Mouse (Mus musculus): Measurements from ENCODE around the gene Myh10.

Gene Myh10

DNA sequence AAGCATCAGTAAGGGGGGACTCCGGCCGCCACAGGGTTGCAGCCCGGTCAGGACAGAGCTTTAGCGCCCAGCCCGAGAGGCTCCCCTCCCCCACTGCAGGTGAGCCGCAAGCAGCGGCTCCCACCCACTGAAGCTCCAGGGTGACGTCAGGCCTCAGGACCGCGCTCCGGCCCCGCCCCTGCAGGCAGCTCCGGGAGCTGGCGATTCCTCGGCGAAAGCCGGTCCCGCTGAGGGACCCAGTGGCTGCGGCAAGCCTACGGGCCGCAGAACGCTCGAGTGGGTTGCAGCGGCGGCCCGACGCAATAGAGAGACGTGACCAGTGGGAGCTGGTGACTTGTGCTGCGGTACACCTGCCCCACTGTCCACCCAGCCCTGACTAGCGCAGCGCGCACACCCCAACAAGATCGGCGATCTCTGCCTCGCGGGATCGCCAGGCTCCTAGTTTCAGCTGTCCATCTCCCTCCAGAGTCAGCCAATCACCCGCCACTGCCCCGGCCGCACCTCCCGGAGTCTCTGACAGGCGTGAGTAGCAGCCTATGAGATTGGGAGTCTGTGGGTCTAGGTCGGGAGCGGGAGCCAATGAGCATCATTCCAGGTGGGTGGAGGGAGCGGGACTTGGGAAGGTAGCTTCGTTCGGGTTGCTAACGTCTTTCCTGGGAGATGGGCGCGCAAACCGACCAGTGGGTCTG, at the start of gene Myh10:
TSS of gene Myh10 (plus strand) at position 239 of the 689 bp plus-strand sequence.
- in situ Hi-C loops (cut with MboI; ENCODE audit: low sequenced_read_pairs) = no loop called here

DNA sequence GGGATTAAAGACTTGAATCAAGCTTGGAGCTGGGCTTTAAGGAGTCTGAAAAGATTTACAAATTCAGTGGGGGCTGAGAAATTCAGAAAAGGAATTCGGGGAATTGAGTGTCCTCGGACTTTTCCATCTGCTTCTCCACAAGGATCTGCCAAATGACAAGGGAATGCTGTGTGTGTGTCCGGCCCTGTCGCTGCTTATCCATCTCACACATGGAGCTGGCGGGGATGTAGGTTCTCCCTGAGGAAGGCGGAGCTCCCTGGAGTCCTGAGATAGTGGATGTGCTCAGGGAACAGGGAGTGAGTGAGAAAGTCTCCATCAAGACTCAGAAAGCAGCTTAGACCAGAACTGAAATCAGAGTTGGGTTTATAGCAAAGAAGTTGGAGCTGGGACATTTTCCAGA, 46.6 kb upstream of the Myh10 start:
- in situ Hi-C loops (cut with MboI; ENCODE audit: low sequenced_read_pairs) = no loop called here

DNA sequence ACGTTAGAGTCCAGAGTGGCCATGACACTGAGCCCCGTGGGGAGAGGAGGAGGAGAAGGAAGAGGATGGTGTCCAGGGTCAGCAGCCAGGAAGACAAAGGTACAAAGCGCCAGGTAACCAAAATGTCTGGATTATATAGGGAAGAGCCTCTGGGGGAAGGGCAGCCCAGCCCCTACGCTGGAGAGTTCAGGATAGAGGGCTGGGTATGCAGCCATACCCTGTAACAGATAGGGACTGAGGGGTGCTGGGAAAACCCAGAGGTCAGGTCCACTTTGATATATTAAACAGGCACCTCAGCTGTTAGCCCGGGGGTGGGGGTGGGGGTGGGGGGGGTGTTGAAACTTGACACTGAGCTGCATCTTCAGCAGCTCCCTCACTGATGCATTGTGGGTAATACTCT, 43.6 kb upstream of the Myh10 start:
- in situ Hi-C loops (cut with MboI; ENCODE audit: low sequenced_read_pairs) = no loop called here

DNA sequence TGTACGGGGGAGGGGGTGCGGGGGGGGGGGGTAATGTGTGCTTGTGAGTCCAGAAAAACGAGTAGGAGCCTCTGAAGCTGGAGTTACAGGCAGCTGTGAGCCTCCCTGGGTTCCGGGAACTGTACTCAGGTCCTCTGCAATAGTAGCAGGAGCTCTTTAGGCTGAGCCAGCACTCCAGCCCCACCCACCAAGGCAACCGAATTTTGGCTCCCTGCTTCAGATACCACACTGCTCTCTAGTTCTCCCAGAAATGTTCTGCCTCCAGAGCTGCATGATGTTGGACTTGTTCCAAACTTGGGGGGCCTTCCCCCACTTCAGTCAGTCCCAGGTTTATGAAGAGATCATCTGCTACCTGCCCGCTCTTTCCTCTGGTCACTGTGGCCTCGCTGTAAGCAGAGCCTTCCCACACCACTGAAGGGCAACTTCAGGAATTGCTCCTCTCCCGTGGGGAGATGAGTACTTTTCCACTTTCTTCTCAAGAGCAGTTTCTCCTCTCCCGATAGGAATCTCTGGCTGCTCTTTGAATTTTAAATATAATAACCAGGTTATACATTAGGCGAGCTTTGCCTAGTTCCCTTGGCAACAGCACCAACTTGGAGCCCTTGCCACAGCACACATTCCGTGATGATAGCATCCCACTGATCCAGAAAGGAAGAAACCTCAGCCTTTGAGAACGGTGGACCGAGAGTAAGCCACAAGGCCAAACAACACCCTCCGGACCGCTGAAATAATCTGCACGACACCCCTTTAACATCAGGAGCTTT, 42.8 kb upstream of the Myh10 start:
- in situ Hi-C loops (cut with MboI; ENCODE audit: low sequenced_read_pairs) = no loop called here

DNA sequence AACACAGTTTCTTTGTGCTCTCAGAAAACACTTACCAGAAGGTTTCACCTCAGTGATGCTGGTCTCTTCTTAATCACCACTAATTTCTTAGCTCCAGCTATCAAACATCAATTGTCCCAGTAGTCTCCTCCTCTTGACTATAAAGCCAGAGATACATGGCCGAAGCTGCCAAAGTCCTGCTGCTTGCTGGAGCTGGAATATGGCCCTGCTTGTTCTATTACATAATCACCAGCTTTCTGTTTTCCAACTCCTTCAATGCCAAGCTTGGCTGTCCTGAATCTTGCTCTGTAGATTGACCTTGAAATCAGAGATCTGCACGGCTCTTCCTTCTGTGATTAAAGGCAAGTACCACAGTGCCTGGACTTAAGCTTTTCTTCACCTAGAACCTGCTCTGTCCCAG, 39.8 kb upstream of the Myh10 start:
- in situ Hi-C loops (cut with MboI; ENCODE audit: low sequenced_read_pairs) = no loop called here

DNA sequence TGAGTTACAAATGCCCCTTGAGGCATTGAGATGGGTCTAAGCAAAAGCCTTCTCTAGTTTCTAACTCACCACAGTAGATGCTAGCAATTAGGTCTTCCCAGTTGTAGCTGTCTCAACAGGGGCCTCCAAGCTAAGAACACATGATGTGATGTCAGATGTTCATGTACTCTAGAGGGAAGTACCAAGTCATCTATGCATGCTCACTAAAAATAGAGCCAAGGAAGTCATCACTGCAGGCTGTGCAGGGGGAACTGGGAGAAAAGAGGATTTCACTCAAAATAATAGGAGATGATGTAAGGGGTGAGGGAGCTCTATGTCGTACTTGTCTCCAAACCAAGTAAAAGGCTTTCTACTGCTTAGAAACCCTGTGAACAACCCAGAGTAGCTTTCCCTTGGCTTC, 35.8 kb upstream of the Myh10 start:
- in situ Hi-C loops (cut with MboI; ENCODE audit: low sequenced_read_pairs) = no loop called here

DNA sequence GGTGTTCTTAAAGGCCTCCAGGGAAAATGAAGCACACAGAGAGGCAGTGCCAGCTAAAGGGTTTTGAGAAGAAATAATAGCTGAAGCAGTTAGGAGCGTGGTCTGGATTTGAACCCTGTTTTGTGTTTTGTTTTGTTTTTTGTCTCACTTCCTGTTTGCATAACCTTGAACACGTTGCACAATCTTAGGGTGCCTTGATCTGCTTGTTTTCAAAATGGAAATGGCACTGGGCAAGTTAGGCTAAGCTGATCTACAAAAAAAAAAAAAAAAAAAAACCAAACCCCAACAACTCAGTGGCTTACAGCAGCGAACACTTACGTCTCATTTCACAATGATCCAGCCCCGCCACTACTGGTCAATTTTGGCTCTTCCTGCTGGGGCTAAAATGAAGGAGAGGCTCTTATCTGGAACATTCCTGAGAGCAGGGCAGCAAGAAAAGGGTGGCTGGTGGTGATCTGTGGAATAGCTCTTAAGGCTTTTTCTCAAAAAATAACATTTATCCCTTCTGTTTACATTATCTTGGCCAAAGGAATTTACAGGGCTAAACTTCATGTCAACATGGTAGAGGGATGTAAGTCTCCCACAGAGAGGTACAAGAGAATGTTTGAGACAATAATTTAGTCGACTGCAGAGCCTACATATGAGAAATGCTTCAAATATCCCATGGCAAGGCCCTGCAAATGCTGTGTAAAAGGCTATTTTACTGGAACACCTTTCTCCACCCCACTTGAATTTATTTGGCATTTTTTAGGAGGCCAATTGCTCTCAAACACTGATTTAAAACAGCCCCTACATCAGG, 34.3 kb upstream of the Myh10 start:
- in situ Hi-C loops (cut with MboI; ENCODE audit: low sequenced_read_pairs) = no loop called here

DNA sequence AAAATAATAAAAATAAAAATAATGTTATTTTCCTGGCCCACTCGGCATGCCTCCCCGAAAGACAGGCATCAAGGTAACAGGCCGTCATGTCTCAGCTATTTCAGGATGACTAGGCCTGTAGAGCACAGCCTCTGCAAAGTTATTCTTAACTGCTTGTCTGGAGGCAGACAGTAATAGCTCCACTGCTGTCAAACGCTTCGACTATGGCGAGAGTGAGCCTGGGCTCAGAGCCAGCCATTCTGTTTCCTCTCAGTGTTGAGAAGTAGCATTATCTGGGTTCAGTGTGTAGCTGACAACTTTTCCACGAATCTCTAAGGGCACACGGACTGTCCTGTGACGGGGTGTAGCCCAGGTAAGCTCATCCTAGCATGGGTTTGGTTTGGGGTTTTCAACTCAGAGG, 33.5 kb upstream of the Myh10 start:
- in situ Hi-C loops (cut with MboI; ENCODE audit: low sequenced_read_pairs) = no loop called here

DNA sequence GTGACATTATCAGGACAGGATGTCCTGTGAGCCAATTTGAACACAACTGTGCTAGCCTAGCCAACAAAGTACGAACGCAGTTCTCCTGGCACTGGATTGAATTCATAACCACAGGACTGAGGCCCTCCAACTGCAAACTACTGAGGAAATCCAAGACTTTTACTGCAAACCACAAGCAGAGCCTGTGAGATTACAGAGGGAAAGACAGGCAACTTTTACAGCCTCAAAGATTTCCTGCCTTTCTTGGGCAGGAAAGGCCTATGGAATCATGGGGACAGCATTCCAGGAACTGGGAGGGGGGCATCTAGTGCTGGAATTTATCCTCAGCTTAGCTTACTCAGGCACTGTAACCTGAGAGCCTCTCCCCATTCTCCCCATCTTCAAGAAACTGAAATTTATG, 26.0 kb upstream of the Myh10 start:
- in situ Hi-C loops (cut with MboI; ENCODE audit: low sequenced_read_pairs) = no loop called here

DNA sequence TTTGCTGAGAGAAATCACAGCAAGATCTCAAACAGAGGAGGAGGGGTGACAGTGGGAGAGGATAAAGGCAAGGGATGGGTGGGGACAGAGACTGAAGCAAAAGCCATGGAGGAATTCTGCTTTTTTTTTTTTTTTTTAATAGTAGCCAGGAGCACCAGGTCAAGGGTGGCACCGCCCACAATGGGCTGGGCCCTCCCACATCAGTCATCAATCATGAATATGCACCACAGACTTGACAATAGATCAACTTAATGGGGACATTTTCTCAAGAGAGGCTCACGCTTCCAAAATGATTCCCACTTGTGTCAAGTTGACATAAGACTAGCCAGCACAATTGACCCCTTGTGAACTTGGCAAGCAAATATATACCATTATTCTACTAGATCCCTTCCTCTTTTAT, 25.1 kb upstream of the Myh10 start:
- in situ Hi-C loops (cut with MboI; ENCODE audit: low sequenced_read_pairs) = no loop called here

DNA sequence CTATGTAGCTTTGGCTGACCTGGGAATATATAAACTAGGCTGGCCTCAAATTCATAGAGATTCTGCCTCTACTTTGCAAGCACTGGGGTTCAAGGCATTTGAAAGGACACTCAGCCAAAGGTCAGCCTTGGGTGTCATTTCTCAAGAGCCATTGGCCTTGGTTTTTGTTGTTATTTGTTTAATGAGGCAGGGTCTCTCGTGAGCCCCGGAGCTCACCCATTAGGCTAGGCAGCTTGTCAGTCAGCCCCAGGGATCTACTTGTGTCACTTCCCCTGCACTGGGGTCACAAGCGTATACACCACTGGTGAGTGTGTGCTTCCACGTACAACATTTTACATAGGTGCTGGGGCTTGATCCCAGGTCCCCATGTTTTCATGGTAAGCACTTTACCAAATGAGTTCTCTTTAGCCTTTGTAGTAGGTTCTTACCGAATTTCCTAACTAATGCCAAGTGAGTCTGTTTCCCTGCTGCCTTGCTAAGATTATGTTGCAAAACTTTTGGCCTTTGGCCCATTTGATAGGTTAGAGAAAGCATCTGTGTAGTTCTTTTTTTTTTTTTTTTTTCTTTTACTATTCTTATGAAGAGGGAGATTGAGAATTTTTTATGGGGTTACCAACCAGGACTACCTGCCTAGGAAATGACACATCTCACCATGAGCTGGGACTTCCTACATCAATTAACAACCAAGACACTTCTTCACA, 18.9 kb upstream of the Myh10 start:
- in situ Hi-C loops (cut with MboI; ENCODE audit: low sequenced_read_pairs) = no loop called here

DNA sequence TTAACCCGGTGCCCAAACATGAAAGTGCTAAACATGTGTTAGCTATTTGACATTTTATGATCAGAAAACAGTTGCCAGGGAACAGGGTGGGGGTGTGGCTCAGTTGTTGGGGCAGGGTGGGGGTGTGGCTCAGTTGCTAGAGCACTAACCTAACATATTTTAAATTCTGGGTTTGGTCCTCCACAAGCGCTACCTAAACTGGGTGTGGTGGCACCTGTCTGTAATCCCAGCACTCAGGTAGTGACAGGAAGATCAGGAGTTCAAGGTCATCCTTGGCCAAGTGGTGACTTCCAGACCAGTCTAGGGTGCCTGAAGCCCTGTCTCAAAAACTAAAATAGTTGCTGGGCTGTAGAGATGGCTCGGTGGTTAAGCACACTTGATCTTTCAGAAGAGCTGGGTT, 17.3 kb upstream of the Myh10 start:
- in situ Hi-C loops (cut with MboI; ENCODE audit: low sequenced_read_pairs) = no loop called here

DNA sequence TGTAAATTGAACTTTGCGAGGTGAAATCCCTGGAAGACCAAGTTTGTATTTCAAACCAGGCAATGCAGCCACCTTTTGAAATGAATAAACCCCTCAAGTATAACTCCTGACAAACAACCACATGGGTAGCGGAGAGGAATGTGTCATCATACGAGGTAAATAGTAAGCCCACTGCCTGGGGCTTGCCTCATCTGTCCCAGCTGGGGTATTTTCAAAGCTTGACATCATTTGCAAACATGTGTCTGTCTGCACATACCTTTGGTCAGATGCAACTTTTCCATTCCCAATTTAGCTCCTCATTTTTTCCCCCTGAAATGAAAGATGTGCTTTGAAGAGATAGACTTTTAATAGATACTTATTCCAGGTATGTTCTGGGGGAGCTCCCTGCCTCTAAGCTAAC, 16.7 kb upstream of the Myh10 start:
- in situ Hi-C loops (cut with MboI; ENCODE audit: low sequenced_read_pairs) = no loop called here

DNA sequence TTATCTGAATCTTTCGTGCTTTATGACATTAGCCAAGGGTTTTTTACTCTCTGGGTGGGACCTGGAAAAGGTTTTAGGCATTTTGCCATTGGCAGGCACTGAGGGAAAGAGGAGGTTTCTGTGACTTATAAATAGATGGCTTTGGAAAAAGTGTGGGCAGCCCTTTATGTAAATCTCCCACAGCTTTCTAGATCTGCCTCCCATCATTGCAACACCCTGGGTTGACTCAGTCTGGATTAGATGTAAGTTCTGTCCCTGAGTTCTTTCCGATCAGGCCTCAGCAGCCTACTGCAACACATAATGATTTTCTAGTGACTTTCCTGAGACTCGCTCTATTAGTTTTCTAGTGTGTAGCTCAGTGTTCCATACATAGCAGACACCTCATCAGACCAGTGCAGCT, 16.1 kb upstream of the Myh10 start:
- in situ Hi-C loops (cut with MboI; ENCODE audit: low sequenced_read_pairs) = no loop called here

DNA sequence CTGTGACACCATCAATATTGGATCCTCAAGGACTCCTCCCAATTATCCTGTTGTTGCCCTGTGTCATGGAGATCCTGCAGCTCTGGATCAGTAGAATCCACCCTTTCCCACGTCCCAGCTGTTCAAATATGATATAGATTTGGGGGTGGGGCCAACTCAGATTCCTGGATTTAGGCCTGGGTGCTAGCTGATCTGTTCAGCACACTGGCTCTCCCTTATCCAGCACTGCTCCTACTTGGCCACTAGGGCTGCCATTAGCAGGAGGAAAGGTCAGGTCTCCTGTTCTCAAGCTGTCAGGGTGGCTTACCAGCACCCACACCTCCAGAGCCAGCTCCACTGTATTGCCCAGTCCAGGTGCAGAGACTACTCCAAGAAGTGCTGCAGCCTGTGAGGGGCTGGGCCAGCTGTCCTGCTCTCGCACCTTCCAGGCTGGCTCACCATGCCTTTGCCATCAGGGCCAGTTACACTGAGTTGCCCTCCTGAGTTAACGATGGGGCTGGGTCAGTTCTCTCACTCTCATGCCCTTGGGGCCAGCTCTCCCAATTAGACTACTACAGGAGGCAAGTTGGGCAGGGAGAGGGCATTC, 10.0 kb upstream of the Myh10 start:
- in situ Hi-C loops (cut with MboI; ENCODE audit: low sequenced_read_pairs) = no loop called here

DNA sequence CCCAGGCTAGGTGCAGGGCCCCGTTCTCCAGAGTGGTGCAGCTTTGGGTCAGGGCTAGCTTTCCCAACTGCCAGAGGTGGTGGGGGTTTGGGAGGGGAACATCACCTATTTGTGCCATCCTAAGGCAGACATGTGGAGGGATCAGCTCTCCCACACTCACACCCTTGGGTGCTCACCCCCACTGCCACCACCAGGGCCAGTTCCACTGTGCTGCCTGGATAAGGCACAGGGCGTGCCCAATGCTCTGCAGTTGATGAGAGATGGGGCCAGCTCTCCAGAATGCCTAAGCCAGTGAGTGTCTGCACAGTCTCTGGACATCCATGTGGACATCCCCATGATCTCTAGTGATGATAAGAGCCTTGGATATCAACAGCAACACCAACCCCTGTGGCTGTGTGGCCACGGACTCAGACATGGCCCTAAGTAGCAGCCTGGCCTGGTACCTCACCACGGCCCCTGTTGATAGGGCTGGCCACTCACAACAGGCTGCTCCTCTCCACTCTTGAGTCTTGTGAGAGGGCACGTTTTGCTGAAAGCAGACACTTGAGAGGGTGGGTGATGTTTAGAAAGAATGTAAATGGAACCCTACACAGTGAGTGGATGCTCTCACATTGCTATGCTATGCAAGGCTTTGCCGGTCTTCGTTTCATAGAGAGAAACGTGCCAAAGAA, 9.1 kb upstream of the Myh10 start:
- in situ Hi-C loops (cut with MboI; ENCODE audit: low sequenced_read_pairs) = no loop called here

DNA sequence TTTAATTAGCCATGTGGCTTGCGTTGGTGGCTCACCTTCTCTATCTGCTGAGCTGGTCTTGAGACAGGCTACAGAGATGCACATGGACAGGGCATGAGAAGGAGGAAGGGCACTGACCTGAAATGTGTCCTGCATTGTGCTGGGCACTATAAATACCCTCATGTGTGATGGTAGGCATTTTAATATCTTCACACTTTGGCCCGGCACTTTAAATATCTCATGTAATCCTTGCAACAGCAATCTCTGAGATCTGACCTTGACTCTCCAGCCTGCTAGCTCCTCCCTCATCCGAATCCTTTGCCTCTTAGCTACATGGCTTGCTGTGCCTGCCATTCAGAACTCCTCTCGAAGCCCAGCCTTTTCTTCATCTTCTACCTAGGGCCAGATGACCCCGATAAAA, 5.4 kb upstream of the Myh10 start:
- in situ Hi-C loops (cut with MboI; ENCODE audit: low sequenced_read_pairs) = no loop called here

DNA sequence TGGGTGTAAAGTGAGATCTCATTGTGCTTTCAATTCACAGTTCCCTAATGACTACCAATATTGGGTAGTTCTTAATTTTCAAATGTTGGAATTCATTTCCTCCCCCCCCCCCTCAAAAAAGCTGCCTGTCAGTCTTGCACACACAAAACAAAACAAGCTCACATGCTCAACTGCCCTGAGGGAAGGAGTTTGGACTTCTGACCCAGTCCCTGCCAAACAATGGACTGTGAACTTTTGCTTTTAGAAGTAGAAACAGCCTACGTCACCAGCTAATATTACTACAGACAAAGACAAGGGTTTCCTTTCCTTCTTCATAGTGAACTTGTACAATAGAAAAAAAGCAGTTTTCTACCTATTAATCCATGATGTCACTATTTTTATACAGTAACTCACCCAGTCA, 2.1 kb upstream of the Myh10 start:
- in situ Hi-C loops (cut with MboI; ENCODE audit: low sequenced_read_pairs) = no loop called here

DNA sequence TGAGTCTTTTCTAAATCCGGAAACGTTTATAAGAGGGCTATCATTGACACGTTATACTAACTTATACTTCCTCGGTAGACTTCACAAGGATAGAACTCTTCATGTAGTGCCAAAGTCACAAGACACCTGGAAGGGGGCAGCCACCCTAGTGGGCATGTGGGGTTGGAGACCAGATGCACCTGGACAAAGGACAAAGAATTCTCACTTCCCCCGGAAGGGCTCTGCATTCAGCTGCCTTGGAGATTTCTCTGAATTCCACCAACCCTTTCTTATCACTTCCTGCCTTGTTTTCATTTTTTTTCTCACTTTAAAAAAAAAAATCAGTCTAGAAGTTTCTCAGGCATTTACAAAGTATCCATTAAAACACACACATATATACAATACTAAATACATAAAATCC, 894 bp upstream of the Myh10 start:
- in situ Hi-C loops (cut with MboI; ENCODE audit: low sequenced_read_pairs) = no loop called here

DNA sequence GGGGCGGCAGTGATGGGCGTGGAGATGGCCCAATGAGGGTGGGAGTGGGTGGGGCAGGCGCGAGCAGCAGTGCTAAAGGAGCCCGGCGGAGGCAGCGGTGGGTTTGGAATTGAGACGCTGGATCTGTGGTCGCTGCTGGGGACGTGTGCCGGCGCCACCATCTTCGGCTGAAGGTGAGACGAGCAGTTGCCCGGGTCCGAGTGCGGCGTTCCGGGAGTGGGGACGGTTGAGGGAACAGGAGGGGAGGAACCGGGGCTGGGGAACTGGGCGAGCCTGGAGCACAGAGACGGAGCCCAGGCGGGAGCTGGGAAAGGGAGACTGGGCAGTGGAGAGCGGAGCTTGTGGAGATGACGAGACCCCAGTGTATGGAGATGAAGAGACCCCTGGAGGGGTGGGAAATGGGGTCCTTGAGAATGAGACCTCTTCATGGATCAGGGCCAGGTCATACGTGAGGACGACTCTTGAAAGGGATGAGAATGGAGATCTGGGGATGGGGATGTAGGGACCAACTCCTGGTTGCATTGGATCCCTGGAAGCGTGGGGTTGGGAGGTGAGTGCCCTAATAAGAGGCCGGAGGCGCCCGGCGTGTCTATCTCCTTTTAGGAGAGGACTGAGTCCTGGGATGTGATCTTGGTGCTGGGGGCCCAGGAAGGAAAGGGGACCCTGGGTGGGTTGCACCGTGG, 792 bp downstream of the Myh10 start:
- in situ Hi-C loops (cut with MboI; ENCODE audit: low sequenced_read_pairs) = no loop called here

All from CH12F3 (cell line).